Mouse (Mus musculus): Measurements from ENCODE around the gene Arl5a.

Gene Arl5a

GRCm38 (mm10) chr2:52422871-52423610, 1.7 kb downstream of the Arl5a start:
- no peak for DNase-seq (ENCODE audit: low spot score in 2 of 2)

- DNase-seq (ENCODE audit: low spot score in 2 of 2): no peak
These were observed 3.5 kb downstream of the Arl5a start for GRCm38 (mm10) chr2:52421197-52421596.

GRCm38 (mm10) chr2:52420001-52420710, 4.5 kb downstream of the Arl5a start:
- DNase-seq (ENCODE audit: low spot score in 2 of 2): no peak

- DNase-seq (ENCODE audit: low spot score in 2 of 2): no peak
These were observed 5.4 kb downstream of the Arl5a start for GRCm38 (mm10) chr2:52419295-52419694.

- DNase-seq (ENCODE audit: low spot score in 2 of 2): no peak
These were observed 12.1 kb downstream of the Arl5a start for GRCm38 (mm10) chr2:52412524-52413037.

GRCm38 (mm10) chr2:52406480-52406879, 18.2 kb downstream of the Arl5a start:
- DNase-seq (ENCODE audit: low spot score in 2 of 2): no peak

- DNase-seq (ENCODE audit: low spot score in 2 of 2): no peak
These were observed 19.5 kb downstream of the Arl5a start for GRCm38 (mm10) chr2:52405238-52405637.

GRCm38 (mm10) chr2:52394529-52394928, 30.2 kb downstream of the Arl5a start:
- no peak for DNase-seq (ENCODE audit: low spot score in 2 of 2)

- no peak for DNase-seq (ENCODE audit: low spot score in 2 of 2)
These were observed 34.2 kb downstream of the Arl5a start for GRCm38 (mm10) chr2:52390415-52390975.

GRCm38 (mm10) chr2:52389975-52390374, 34.7 kb downstream of the Arl5a start:
- no peak for DNase-seq (ENCODE audit: low spot score in 2 of 2)

GRCm38 (mm10) chr2:52386451-52386850, 38.2 kb downstream of the Arl5a start:
- no peak for DNase-seq (ENCODE audit: low spot score in 2 of 2)

GRCm38 (mm10) chr2:52386037-52386436, 38.7 kb downstream of the Arl5a start:
- no peak for DNase-seq (ENCODE audit: low spot score in 2 of 2)

- peak; percentile 46 to 48 for DNase-seq (ENCODE audit: low spot score in 2 of 2)
These were observed 45.8 kb downstream of the Arl5a start for GRCm38 (mm10) chr2:52378848-52379261.

GRCm38 (mm10) chr2:52378448-52378804, 46.3 kb downstream of the Arl5a start, which contains the start of gene Neb:
Gene Neb, minus strand, starts transcription at chr2:52378474.
- peak in 1 of 2 experiments; percentile 5 for DNase-seq (ENCODE audit: low spot score in 2 of 2)

- DNase-seq (ENCODE audit: low spot score in 2 of 2): no peak
These were observed 46.8 kb downstream of the Arl5a start for GRCm38 (mm10) chr2:52377706-52378447.

- no peak for DNase-seq (ENCODE audit: low spot score in 2 of 2)
These were observed 50.0 kb downstream of the Arl5a start for GRCm38 (mm10) chr2:52374706-52375105.

GRCm38 (mm10) chr2:52372480-52372879, 52.2 kb downstream of the Arl5a start:
- DNase-seq (ENCODE audit: low spot score in 2 of 2): no peak

GRCm38 (mm10) chr2:52372080-52372479, 52.6 kb downstream of the Arl5a start:
- DNase-seq (ENCODE audit: low spot score in 2 of 2): no peak

- DNase-seq (ENCODE audit: low spot score in 2 of 2): no peak
These were observed 53.6 kb downstream of the Arl5a start for GRCm38 (mm10) chr2:52371066-52371465.

- DNase-seq (ENCODE audit: low spot score in 2 of 2): no peak
These were observed 55.1 kb downstream of the Arl5a start for GRCm38 (mm10) chr2:52369622-52370021.

GRCm38 (mm10) chr2:52367665-52368064, 57.0 kb downstream of the Arl5a start:
- no peak for DNase-seq (ENCODE audit: low spot score in 2 of 2)

- DNase-seq (ENCODE audit: low spot score in 2 of 2): no peak
These were observed 57.5 kb downstream of the Arl5a start for GRCm38 (mm10) chr2:52367248-52367647.
